Mouse (Mus musculus): ENCODE data around the gene Tmem50b. TPM values are rescaled to one million over a fixed set of nuclear protein-coding genes. Genes with fewer than 3 reads are reported as not detected.

Gene Tmem50b
- total RNA-seq, 2 experiments from 2014 or later = 41.1 to 64.9 TPM

Other genes starting within 250 kb of the Tmem50b start
- gene Ifnar2, start 225.0 kb downstream of the Tmem50b start, total RNA-seq (2014; fragmentation: Nextera tagmentation) = 130 and 164 TPM in 2 replicates
- 115 and 139 TPM in 2 replicates for gene Ifnar2, start 225.0 kb downstream of the Tmem50b start, total RNA-seq (2017)
- not detected in 2 replicates for gene Gm21970, start 206.1 kb downstream of the Tmem50b start, total RNA-seq (2014; fragmentation: Nextera tagmentation)
- not detected in 2 replicates for gene Gm21970, start 206.1 kb downstream of the Tmem50b start, total RNA-seq (2017)
- gene Il10rb, start 191.6 kb downstream of the Tmem50b start, total RNA-seq (2014; fragmentation: Nextera tagmentation) = 36.6 and 48.8 TPM in 2 replicates
- gene Il10rb, start 191.6 kb downstream of the Tmem50b start, total RNA-seq (2017) = 41.3 and 45.8 TPM in 2 replicates
- 32.3 and 42.5 TPM in 2 replicates for gene Ifnar1, start 112.6 kb downstream of the Tmem50b start, total RNA-seq (2014; fragmentation: Nextera tagmentation)
- gene Ifnar1, start 112.6 kb downstream of the Tmem50b start, total RNA-seq (2017) = 33.3 and 35.6 TPM in 2 replicates
- 29.2 TPM in 2 replicates for gene Ifngr2, start 50.7 kb downstream of the Tmem50b start, total RNA-seq (2014; fragmentation: Nextera tagmentation)
- 12.8 and 13.0 TPM in 2 replicates for gene Ifngr2, start 50.7 kb downstream of the Tmem50b start, total RNA-seq (2017)
- gene Dnajc28, start 21.2 kb upstream of the Tmem50b start, total RNA-seq (2014; fragmentation: Nextera tagmentation) = 2.4 and 2.8 TPM in 2 replicates
- 6.1 and 9.2 TPM in 2 replicates for gene Dnajc28, start 21.2 kb upstream of the Tmem50b start, total RNA-seq (2017)
- 169 and 244 TPM in 2 replicates for gene Gart, start 49.2 kb upstream of the Tmem50b start, total RNA-seq (2014; fragmentation: Nextera tagmentation)
- 443 and 453 TPM in 2 replicates for gene Gart, start 49.2 kb upstream of the Tmem50b start, total RNA-seq (2017)
- 326 and 356 TPM in 2 replicates for gene Son, start 49.7 kb upstream of the Tmem50b start, total RNA-seq (2014; fragmentation: Nextera tagmentation)
- 242 and 285 TPM in 2 replicates for gene Son, start 49.7 kb upstream of the Tmem50b start, total RNA-seq (2017)
- gene Donson, start 91.0 kb upstream of the Tmem50b start, total RNA-seq (2014; fragmentation: Nextera tagmentation) = 13.1 and 23.0 TPM in 2 replicates
- gene Donson, start 91.0 kb upstream of the Tmem50b start, total RNA-seq (2017) = 20.8 and 32.8 TPM in 2 replicates
- 43.5 and 55.5 TPM in 2 replicates for gene Cryzl1, start 131.2 kb upstream of the Tmem50b start, total RNA-seq (2014; fragmentation: Nextera tagmentation)
- gene Cryzl1, start 131.2 kb upstream of the Tmem50b start, total RNA-seq (2017) = 65.5 and 85.7 TPM in 2 replicates
- gene Itsn1, start 131.5 kb upstream of the Tmem50b start, total RNA-seq (2014; fragmentation: Nextera tagmentation) = 9.3 and 10.7 TPM in 2 replicates
- 5.0 and 7.0 TPM in 2 replicates for gene Itsn1, start 131.5 kb upstream of the Tmem50b start, total RNA-seq (2017)

Measured in granulocyte monocyte progenitor cell, adult 5-6 weeks (primary cell).